Mouse (Mus musculus) limb, embryonic 12.5 days (tissue): ENCODE data around the gene Gm5108. TPM values are rescaled to one million over a fixed set of nuclear protein-coding genes. Genes with fewer than 3 reads are reported as not detected.

Experiments
- ATAC-seq: fragments of 200-750 bp; cut with Nextera tagmentation; 2 replicates; pipeline ENCODE4 v1.8.0; 2017; ENCODE audit warnings: low read depth, moderate TSS enrichment; ENCODE audit not compliant: insufficient number of reproducible peaks, insufficient read depth, low FRiP score, low TSS enrichment
- H3K27ac ChIP-seq: fragments of 300-500 bp; sonication (generic); 2 replicates; pipeline ENCODE4 v1.5.1; 2016; ENCODE audit warnings: mild to moderate bottlenecking, moderate library complexity
- H3K27me3 ChIP-seq: fragments of 300-500 bp; sonication (generic); 2 replicates; pipeline ENCODE4 v1.6.1; 2016; ENCODE audit warnings: mild to moderate bottlenecking, moderate library complexity
- H3K36me3 ChIP-seq: fragments of 300-500 bp; sonication (generic); 2 replicates; pipeline ENCODE4 v1.6.1; 2016; ENCODE audit warnings: mild to moderate bottlenecking, moderate library complexity
- H3K4me1 ChIP-seq: fragments of 300-500 bp; sonication (generic); replicated peaks from 2 replicates; pipeline ENCODE4 v1.6.1; 2016
- H3K4me2 ChIP-seq: fragments of 300-500 bp; sonication (generic); 2 replicates; pipeline ENCODE4 v1.6.1; 2016; ENCODE audit warnings: mild to moderate bottlenecking, moderate library complexity
- H3K4me3 ChIP-seq: fragments of 300-500 bp; sonication (generic); replicated peaks from 2 replicates; pipeline ENCODE4 v1.5.1; 2016; ENCODE audit warnings: mild to moderate bottlenecking
- H3K9ac ChIP-seq: fragments of 300-500 bp; sonication (generic); replicated peaks from 2 replicates; pipeline ENCODE4 v1.6.1; 2016; ENCODE audit warnings: mild to moderate bottlenecking, moderate library complexity
- H3K9me3 ChIP-seq: fragments of 300-500 bp; sonication (generic); 2 replicates; pipeline ENCODE4 v1.6.1; 2016; ENCODE audit warnings: mild to moderate bottlenecking, moderate library complexity
- WGBS: fragments of 180-500 bp; shearing (Covaris S2); methylation state at CpG from one replicate; pipeline ENCODE4 v1.1.7; 2016; 5-methylcytosine and 5-hydroxymethylcytosine counted together
- polyA plus RNA-seq: library from polyadenylated mRNA; unstranded; fragments of >200 nt; fragmentation: Nextera tagmentation; extraction: Ambion mirVana; gene quantifications from 2 replicates; pipeline ENCODE4 v1.2.1, GENCODE M21; 2016

Gene Gm5108
- polyA plus RNA-seq, 1 experiment from 2014 or later = not detected

DNA sequence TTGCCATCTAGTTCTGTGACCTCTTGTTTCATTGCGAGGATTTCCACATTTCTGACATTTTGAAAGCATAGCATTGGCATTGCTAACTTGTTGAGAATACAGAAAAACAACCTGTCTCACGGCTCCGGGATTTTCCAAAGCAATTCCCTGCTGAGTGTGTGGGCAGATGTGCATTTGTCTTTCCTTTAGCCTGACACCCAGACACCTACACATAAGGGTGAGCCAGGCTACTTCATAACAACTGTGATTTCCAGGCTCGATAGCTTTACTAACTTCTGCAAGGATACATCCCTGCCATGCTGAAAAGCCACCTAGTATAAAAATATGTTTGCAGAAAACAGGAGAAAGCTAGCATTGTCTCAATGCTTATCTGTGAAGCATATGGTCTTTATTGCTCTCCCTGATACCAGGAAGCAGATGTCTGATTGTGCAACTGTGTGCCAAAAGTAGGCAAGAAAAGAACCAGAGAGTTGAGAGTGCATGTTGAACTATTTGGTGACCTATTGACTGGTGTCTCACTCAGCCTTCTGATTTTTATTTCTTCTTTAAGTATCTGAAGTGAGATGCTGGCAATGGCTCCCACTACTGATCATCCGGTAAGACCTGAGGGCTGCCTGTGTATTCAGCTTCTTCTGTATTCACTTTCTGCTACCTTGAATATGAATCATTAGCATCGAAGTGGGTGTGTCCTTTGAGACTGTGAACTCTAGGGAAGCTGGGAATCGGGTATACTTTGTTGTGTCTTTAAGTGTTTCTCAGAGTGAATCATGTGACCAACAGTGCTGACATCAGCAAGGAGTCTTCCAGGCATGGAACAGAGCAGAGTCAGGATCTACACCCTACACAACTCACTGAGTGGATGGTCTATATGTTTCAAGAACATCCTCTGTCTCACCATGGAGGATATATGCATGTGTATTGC is 20.5 kb downstream of the Gm5108 start:
- no peaks in the 10 kb centered on the region for H3K36me3 ChIP-seq
- no peak overlapping the region for H3K27ac ChIP-seq
- no peak overlapping the region for H3K4me3 ChIP-seq
- H3K9ac ChIP-seq = no peak overlapping the region
- no peak for ATAC-seq
- no peaks in the 10 kb centered on the region for H3K4me1 ChIP-seq
- H3K4me2 ChIP-seq = no peak overlapping the region
- no peaks in the 10 kb centered on the region for H3K9me3 ChIP-seq
- no peaks in the 10 kb centered on the region for H3K27me3 ChIP-seq
- WGBS = 82% methylated on average over 7 of the region's 7 CpGs

DNA sequence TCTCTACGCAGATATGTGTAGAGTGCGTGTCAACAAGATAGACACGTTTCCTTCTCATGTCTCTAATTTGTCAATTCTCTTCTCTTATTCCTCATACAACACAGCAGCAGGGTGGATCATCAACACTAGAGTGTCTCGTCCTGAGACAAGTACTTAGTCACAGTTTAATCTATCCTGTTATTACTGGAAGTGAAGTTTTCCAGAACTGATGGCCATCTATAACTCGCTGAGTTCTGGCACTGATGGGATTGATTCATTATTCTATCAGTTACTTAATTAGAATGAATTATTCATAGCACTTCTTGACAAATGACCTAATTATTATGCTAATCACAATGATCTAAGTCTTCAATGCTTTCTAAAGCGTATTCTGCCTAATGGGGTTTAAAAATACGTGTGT is 28.1 kb downstream of the Gm5108 start:
- Histone ChIP-seq H3K27ac (no peak overlapping the region), H3K36me3 (no peaks in the 10 kb centered on the region), H3K9me3 (no peaks in the 10 kb centered on the region), H3K4me1 (no peaks in the 10 kb centered on the region), H3K4me2 (no peak overlapping the region), H3K9ac (no peak overlapping the region), H3K27me3 (no peaks in the 10 kb centered on the region), H3K4me3 (no peak overlapping the region)
- ATAC-seq = no peak
- WGBS = 82% methylated on average over 7 of the region's 7 CpGs

DNA sequence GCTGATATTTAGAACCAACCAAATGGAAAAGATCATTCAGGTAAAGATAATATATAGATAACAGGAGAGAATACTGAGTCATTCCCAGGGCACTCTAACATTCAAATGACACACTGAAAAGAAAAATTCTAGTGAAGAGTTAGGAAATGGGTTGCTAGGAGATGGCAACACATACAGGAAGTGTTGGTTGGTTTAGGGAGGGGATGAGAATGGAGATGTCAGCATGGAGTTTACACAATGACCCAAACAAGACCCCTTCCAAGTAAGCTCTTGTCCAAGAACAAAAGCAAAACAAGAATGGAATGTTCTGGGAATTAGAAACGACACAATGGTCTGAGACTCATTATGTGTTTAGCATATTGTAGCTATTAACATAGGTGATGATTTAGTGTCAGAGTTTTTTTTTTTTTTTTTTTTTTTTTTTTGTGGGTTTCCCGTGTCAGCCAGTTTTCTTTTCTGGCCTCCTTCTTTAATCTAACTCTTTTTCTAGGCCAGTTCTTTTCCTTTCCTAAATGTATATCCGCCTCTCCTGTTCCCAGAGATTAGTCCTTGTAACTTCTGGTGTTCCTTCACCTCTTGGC is 40.6 kb downstream of the Gm5108 start:
- WGBS = 75% methylated on average over 3 of the region's 3 CpGs
- no peaks in the 10 kb centered on the region for H3K9me3 ChIP-seq
- H3K36me3 ChIP-seq = no peaks in the 10 kb centered on the region
- no peak overlapping the region for H3K4me3 ChIP-seq
- no peaks in the 10 kb centered on the region for H3K4me1 ChIP-seq
- no peaks in the 10 kb centered on the region for H3K27me3 ChIP-seq
- H3K4me2 ChIP-seq = no peak overlapping the region
- H3K9ac ChIP-seq = no peak overlapping the region
- H3K27ac ChIP-seq = no peak overlapping the region
- ATAC-seq = no peak

- no peaks in the 10 kb centered on the region for H3K9me3 ChIP-seq
Observed at GRCm38 (mm10) chr5:67990426-67990825, 49.0 kb downstream of the Gm5108 start.

GRCm38 (mm10) chr5:68002611-68003010 is 61.1 kb downstream of the Gm5108 start:
- no peak overlapping the region for H3K4me2 ChIP-seq
- 94% methylated on average over 6 of the region's 6 CpGs for WGBS
- no peak overlapping the region for H3K4me3 ChIP-seq
- ATAC-seq = no peak
- no peak overlapping the region for H3K9ac ChIP-seq
- H3K4me1 ChIP-seq = no peaks in the 10 kb centered on the region
- H3K27ac ChIP-seq = no peak overlapping the region
- H3K27me3 ChIP-seq = no peaks in the 10 kb centered on the region
- no peaks in the 10 kb centered on the region for H3K36me3 ChIP-seq
- H3K9me3 ChIP-seq = no peaks in the 10 kb centered on the region

More at GRCm38 (mm10) chr5:67990426-67990825, 49.0 kb downstream of the Gm5108 start:
- no peak for ATAC-seq
- H3K4me1 ChIP-seq = no peaks in the 10 kb centered on the region
- H3K27me3 ChIP-seq = no peaks in the 10 kb centered on the region
- H3K36me3 ChIP-seq = no peaks in the 10 kb centered on the region
- H3K4me3 ChIP-seq = no peak overlapping the region
- H3K9ac ChIP-seq = no peak overlapping the region
- no peak overlapping the region for H3K27ac ChIP-seq
- no peak overlapping the region for H3K4me2 ChIP-seq

- H3K27ac ChIP-seq = no peak overlapping the region
- no peaks in the 10 kb centered on the region for H3K9me3 ChIP-seq
- WGBS = 70% methylated on average over 2 of the region's 2 CpGs
- H3K27me3 ChIP-seq = no peaks in the 10 kb centered on the region
- no peak for ATAC-seq
- H3K36me3 ChIP-seq = no peaks in the 10 kb centered on the region
- H3K4me3 ChIP-seq = no peak overlapping the region
- no peak overlapping the region for H3K4me2 ChIP-seq
- H3K9ac ChIP-seq = no peak overlapping the region
- H3K4me1 ChIP-seq = no peaks in the 10 kb centered on the region
Observed at GRCm38 (mm10) chr5:68003904-68004303, 62.4 kb downstream of the Gm5108 start.

GRCm38 (mm10) chr5:68004419-68004818 is 63.0 kb downstream of the Gm5108 start:
- Histone ChIP-seq H3K9ac (no peak overlapping the region), H3K4me1 (no peaks in the 10 kb centered on the region), H3K4me2 (no peak overlapping the region), H3K27ac (no peak overlapping the region), H3K36me3 (no peaks in the 10 kb centered on the region), H3K9me3 (no peaks in the 10 kb centered on the region), H3K27me3 (no peaks in the 10 kb centered on the region), H3K4me3 (no peak overlapping the region)
- no peak for ATAC-seq
- WGBS = 81% methylated on average over 2 of the region's 2 CpGs

DNA sequence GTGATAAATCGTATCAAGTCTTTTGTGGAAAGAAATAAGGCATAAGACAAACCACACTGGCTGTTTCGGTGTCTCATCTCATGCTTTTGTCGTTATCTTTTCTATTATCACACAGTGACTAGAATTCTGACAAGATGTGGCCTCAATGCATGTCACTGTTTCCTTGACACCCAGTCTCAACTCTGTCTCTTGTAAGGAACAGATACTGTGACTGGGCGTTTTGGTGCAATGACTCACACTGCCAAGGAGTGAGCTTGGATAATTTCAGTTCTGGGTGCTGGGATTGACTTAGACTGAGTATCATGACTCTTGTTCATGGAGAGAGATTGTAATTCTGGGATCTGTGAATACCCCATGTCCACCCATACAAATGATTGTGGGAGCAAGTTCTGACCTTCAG is 65.6 kb downstream of the Gm5108 start:
- Histone ChIP-seq H3K4me2 (no peak overlapping the region), H3K9ac (no peak overlapping the region), H3K36me3 (no peaks in the 10 kb centered on the region), H3K9me3 (no peaks in the 10 kb centered on the region), H3K4me3 (no peak overlapping the region), H3K27ac (no peak overlapping the region), H3K27me3 (no peaks in the 10 kb centered on the region), H3K4me1 (no peaks in the 10 kb centered on the region)
- ATAC-seq = no peak
- 91% methylated on average over 4 of the region's 4 CpGs for WGBS

DNA sequence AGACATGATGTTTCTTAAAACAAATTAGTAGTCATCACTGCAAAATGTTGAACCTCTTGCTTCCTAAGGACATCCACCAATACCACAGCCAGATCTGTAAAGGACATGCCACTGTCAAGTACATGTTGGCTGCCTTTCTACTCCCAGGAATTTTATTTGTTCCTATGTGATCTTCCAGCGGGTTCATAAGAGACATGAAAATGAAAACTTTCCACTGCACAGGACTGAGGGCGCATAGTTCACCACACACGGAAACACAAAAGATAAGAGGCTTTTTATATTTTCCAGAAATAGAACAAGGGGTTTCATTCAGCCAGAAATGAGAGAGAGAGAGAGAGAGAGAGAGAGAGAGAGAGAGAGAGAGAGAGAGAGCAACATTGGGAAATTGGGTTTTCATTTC is 70.1 kb downstream of the Gm5108 start:
- Histone ChIP-seq H3K36me3 (no peaks in the 10 kb centered on the region), H3K9ac (no peak overlapping the region), H3K4me3 (no peak overlapping the region), H3K27me3 (peaks cover 4% of the 10 kb centered on the region; the same call in 1 of the 2 replicates), H3K4me2 (no peak overlapping the region), H3K4me1 (no peaks in the 10 kb centered on the region), H3K9me3 (no peaks in the 10 kb centered on the region), H3K27ac (no peak overlapping the region)
- WGBS = 90% methylated on average over 3 of the region's 3 CpGs
- no peak for ATAC-seq

DNA sequence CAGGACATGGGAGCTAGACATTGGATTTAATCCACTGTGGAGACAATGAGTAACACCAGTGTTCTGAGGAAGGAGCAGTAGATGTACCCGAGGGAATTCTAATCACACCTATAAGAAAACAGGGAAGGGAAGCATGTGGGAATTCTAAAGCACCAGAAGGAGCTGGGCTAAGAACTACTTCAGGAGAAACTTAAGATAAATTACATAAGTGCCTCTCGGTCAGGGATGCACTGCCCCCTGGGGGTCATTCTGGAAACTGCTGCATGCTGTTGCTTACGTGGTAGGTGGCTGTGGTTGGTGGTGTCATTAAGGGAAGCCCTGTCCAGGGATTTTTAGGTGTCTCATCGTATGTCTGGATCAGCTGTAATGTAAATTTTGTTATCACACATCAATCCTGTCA is 71.1 kb downstream of the Gm5108 start:
- Histone ChIP-seq H3K4me1 (no peaks in the 10 kb centered on the region), H3K27me3 (peaks cover 4% of the 10 kb centered on the region; the same call in 1 of the 2 replicates), H3K4me2 (no peak overlapping the region), H3K27ac (no peak overlapping the region), H3K4me3 (no peak overlapping the region), H3K9ac (no peak overlapping the region), H3K36me3 (no peaks in the 10 kb centered on the region), H3K9me3 (no peaks in the 10 kb centered on the region)
- WGBS = 21% methylated on average over 4 of the region's 4 CpGs
- no peak for ATAC-seq

DNA sequence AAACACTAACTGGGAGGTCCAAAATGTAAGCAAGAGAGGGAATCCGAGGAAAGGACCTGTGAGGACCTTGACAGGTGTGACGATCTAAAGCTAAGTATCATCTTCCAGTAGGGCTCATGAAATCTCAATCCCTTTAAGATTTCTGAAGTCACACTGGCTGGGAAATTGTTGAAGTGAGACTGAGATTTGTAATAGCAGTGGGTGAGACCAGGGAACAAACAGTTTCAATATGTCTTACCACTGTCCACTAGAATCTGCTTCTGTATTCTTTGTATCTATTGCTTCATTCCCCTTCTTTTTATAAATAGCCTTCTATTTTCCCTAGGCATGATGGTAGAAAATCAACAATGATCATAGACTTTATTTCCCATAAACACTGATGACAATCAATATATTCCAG is 79.4 kb downstream of the Gm5108 start:
- H3K36me3 ChIP-seq = no peaks in the 10 kb centered on the region
- H3K4me2 ChIP-seq = no peak overlapping the region
- H3K9ac ChIP-seq = no peak overlapping the region
- ATAC-seq = no peak
- no peak overlapping the region for H3K4me3 ChIP-seq
- H3K4me1 ChIP-seq = no peaks in the 10 kb centered on the region
- no peak overlapping the region for H3K27ac ChIP-seq
- H3K27me3 ChIP-seq = no peaks in the 10 kb centered on the region
- WGBS = 82% methylated on average over 2 of the region's 2 CpGs
- H3K9me3 ChIP-seq = no peaks in the 10 kb centered on the region
